Mouse (Mus musculus) MEL (cell line): Measurements from ENCODE around the gene Fam222b. TPM values are rescaled to one million over a fixed set of nuclear protein-coding genes. Genes with fewer than 3 reads are reported as not detected.

Source experiments
- DNase-seq: peaks from one replicate; pipeline ENCODE4 v3.0.0; 2011; ENCODE audit warnings: low read depth, low spot score
- H3K27ac ChIP-seq: 2 replicates; pipeline ENCODE4 v1.5.1; 2012; ENCODE audit warnings: low read depth, mild to moderate bottlenecking, control low read depth, low read length, moderate library complexity; ENCODE audit not compliant: control insufficient read depth
- H3K27me3 ChIP-seq, 2 experiments: fragments of 150-350 bp in 1 of 2; sonication (generic) in 1 of 2; 2 replicates each; pipeline ENCODE4 v1.6.1; 2012; ENCODE audit warnings: low read length in 2 of 2, mild to moderate bottlenecking in 2 of 2, improper control_type of control experiment in 1 of 2, moderate library complexity in 1 of 2; ENCODE audit not compliant: insufficient read depth in 2 of 2, control insufficient read depth in 1 of 2
- H3K36me3 ChIP-seq, 2 experiments: 2 replicates each; pipeline ENCODE4 v1.6.1; 2012 to 2014; ENCODE audit warnings: low read length in 2 of 2, improper control_type of control experiment in 1 of 2, inconsistent platforms in 1 of 2, mild to moderate bottlenecking in 1 of 2; ENCODE audit not compliant: insufficient read depth in 2 of 2, control insufficient read depth in 1 of 2
- H3K4me1 ChIP-seq, 2 experiments: fragments of 150-350 bp in 1 of 2; sonication (generic) in 1 of 2; 2 replicates each; pipeline ENCODE4 v1.6.1; 2012; ENCODE audit warnings: low read length in 2 of 2, improper control_type of control experiment in 1 of 2, mild to moderate bottlenecking in 1 of 2; ENCODE audit not compliant: insufficient read depth in 2 of 2, control insufficient read depth in 1 of 2
- H3K4me3 ChIP-seq, 2 experiments: fragments of 150-350 bp in 1 of 2; sonication (generic) in 1 of 2; 2 replicates each; pipeline ENCODE4 v1.5.1; 2012; ENCODE audit warnings: low read depth in 2 of 2, low read length in 2 of 2, mild to moderate bottlenecking in 2 of 2, moderate library complexity in 2 of 2, control low read depth in 1 of 2, improper control_type of control experiment in 1 of 2; ENCODE audit not compliant: control insufficient read depth in 1 of 2, insufficient read depth in 1 of 2
- H3K79me2 ChIP-seq: 2 replicates; pipeline ENCODE4 v1.6.1; 2012; ENCODE audit warnings: mild to moderate bottlenecking, low read length, moderate library complexity; ENCODE audit not compliant: control insufficient read depth, poor library complexity, insufficient read depth
- H3K9ac ChIP-seq: 2 replicates; pipeline ENCODE4 v1.6.1; 2012; ENCODE audit warnings: low read depth, mild to moderate bottlenecking, control low read depth, low read length, moderate library complexity; ENCODE audit not compliant: control insufficient read depth, poor library complexity, severe bottlenecking
- H3K9me3 ChIP-seq: fragments of 150-350 bp; sonication (generic); replicated peaks from 2 replicates; pipeline ENCODE4 v1.6.1; 2012; ENCODE audit warnings: mild to moderate bottlenecking, low read length, improper control_type of control experiment, moderate library complexity; ENCODE audit not compliant: insufficient read depth
- CHD2 ChIP-seq: IDR thresholded peaks from 2 replicates; pipeline ENCODE4 v1.6.1; 2011; ENCODE audit warnings: low read length, improper control_type of control experiment
- CTCF ChIP-seq, 3 experiments: IDR thresholded peaks in 2 of 3; conservative IDR thresholded peaks in 1 of 3; 2 replicates each; pipeline ENCODE4 v1.5.1; 2011 to 2012; ENCODE audit warnings: low read length in 3 of 3, low read depth in 2 of 3, mild to moderate bottlenecking in 2 of 3, improper control_type of control experiment in 1 of 3, inconsistent platforms in 1 of 3, mixed read lengths in 1 of 3, moderate library complexity in 1 of 3; ENCODE audit not compliant: control insufficient read depth in 1 of 3, insufficient read depth in 1 of 3, poor library complexity in 1 of 3, severe bottlenecking in 1 of 3
- E2F4 ChIP-seq: IDR thresholded peaks from 2 replicates; pipeline ENCODE4 v1.6.1; 2011; ENCODE audit warnings: low read depth, low read length, improper control_type of control experiment, borderline replicate concordance
- ELF1 ChIP-seq: IDR thresholded peaks from 2 replicates; pipeline ENCODE4 v1.6.1; 2014; ENCODE audit warnings: low read depth, mild to moderate bottlenecking, inconsistent platforms, low read length, improper control_type of control experiment, moderate library complexity
- ETS1 ChIP-seq: IDR thresholded peaks from 2 replicates; pipeline ENCODE4 v1.6.1; 2012; ENCODE audit warnings: low read depth, mild to moderate bottlenecking, inconsistent platforms, low read length, improper control_type of control experiment, moderate library complexity
- GABPA ChIP-seq: IDR thresholded peaks from 2 replicates; pipeline ENCODE4 v1.6.1; 2012; ENCODE audit warnings: low read depth, mild to moderate bottlenecking, inconsistent platforms, low read length, improper control_type of control experiment, moderate library complexity
- GATA1 ChIP-seq: IDR thresholded peaks from 2 replicates; pipeline ENCODE4 v1.6.1; 2011; ENCODE audit warnings: low read depth, low read length, improper control_type of control experiment
- HCFC1 ChIP-seq: IDR thresholded peaks from 2 replicates; pipeline ENCODE4 v1.6.1; 2012; ENCODE audit warnings: low read depth, mild to moderate bottlenecking, inconsistent platforms, low read length, improper control_type of control experiment, moderate library complexity
- JUND ChIP-seq: IDR thresholded peaks from 2 replicates; pipeline ENCODE4 v1.6.1; 2011; ENCODE audit warnings: low read depth, mild to moderate bottlenecking, improper control_type of control experiment, low read length
- KAT2A ChIP-seq: conservative IDR thresholded peaks from 2 replicates; pipeline ENCODE4 v1.6.1; 2012; ENCODE audit warnings: low read depth, low read length, improper control_type of control experiment, inconsistent platforms
- MAX ChIP-seq: IDR thresholded peaks from 2 replicates; pipeline ENCODE4 v1.6.1; 2011; ENCODE audit warnings: low read length, improper control_type of control experiment
- MAZ ChIP-seq: IDR thresholded peaks from 2 replicates; pipeline ENCODE4 v1.6.1; 2012; ENCODE audit warnings: low read depth, mild to moderate bottlenecking, inconsistent platforms, low read length, improper control_type of control experiment
- MEF2A ChIP-seq: IDR thresholded peaks from 2 replicates; pipeline ENCODE4 v1.6.1; 2014; ENCODE audit warnings: low read depth, mild to moderate bottlenecking, inconsistent platforms, low read length, improper control_type of control experiment; ENCODE audit not compliant: poor library complexity, insufficient replicate concordance, severe bottlenecking; ENCODE audit errors: extremely low read depth
- MXI1 ChIP-seq: IDR thresholded peaks from 2 replicates; pipeline ENCODE4 v1.6.1; 2011; ENCODE audit warnings: mild to moderate bottlenecking, low read depth, low read length, improper control_type of control experiment
- MYB ChIP-seq: IDR thresholded peaks from 2 replicates; pipeline ENCODE4 v1.6.1; 2011; ENCODE audit warnings: mild to moderate bottlenecking, low read depth, low read length, improper control_type of control experiment
- MYC ChIP-seq: IDR thresholded peaks from 2 replicates; pipeline ENCODE4 v1.6.1; 2011; ENCODE audit warnings: low read depth, mild to moderate bottlenecking, low read length, improper control_type of control experiment, moderate library complexity
- NELFE ChIP-seq: IDR thresholded peaks from 2 replicates; pipeline ENCODE4 v1.6.1; 2011; ENCODE audit warnings: low read depth, low read length, improper control_type of control experiment
- POLR2A ChIP-seq, 2 experiments: IDR thresholded peaks; 2 replicates each; pipeline ENCODE4 v1.6.1; 2011 to 2012; ENCODE audit warnings: low read length in 2 of 2, mild to moderate bottlenecking in 2 of 2, control low read depth in 1 of 2, improper control_type of control experiment in 1 of 2, low read depth in 1 of 2, moderate library complexity in 1 of 2; ENCODE audit not compliant: control insufficient read depth in 1 of 2, insufficient read depth in 1 of 2, poor library complexity in 1 of 2
- POLR2AphosphoS2 ChIP-seq: IDR thresholded peaks from 2 replicates; pipeline ENCODE4 v1.6.1; 2011; ENCODE audit warnings: low read length, improper control_type of control experiment
- POLR2AphosphoS5 ChIP-seq: IDR thresholded peaks from 2 replicates; pipeline ENCODE4 v1.6.1; 2012; ENCODE audit warnings: low read depth, borderline replicate concordance, mild to moderate bottlenecking, inconsistent platforms, low read length, moderate library complexity, mixed read lengths
- RAD21 ChIP-seq: IDR thresholded peaks from 2 replicates; pipeline ENCODE4 v1.6.1; 2011; ENCODE audit warnings: mild to moderate bottlenecking, low read depth, low read length, improper control_type of control experiment
- RCOR1 ChIP-seq: IDR thresholded peaks from 2 replicates; pipeline ENCODE4 v1.6.1; 2012; ENCODE audit warnings: low read depth, mild to moderate bottlenecking, inconsistent platforms, low read length, improper control_type of control experiment
- SIN3A ChIP-seq: IDR thresholded peaks from 2 replicates; pipeline ENCODE4 v1.6.1; 2012; ENCODE audit warnings: low read length, improper control_type of control experiment, inconsistent platforms
- SMC3 ChIP-seq: IDR thresholded peaks from 2 replicates; pipeline ENCODE4 v1.6.1; 2011; ENCODE audit warnings: low read depth, low read length, improper control_type of control experiment
- TBP ChIP-seq: IDR thresholded peaks from 2 replicates; pipeline ENCODE4 v1.8.0; 2011; ENCODE audit warnings: low read depth, low read length, improper control_type of control experiment
- TCF12 ChIP-seq: IDR thresholded peaks from 2 replicates; pipeline ENCODE4 v1.6.1; 2014; ENCODE audit warnings: low read depth, mild to moderate bottlenecking, inconsistent platforms, low read length, improper control_type of control experiment, moderate library complexity
- UBTF ChIP-seq: IDR thresholded peaks from 2 replicates; pipeline ENCODE4 v1.6.1; 2012; ENCODE audit warnings: low read depth, mild to moderate bottlenecking, inconsistent platforms, low read length, improper control_type of control experiment, moderate library complexity, borderline replicate concordance; ENCODE audit not compliant: insufficient read depth
- USF1 ChIP-seq: IDR thresholded peaks from 2 replicates; pipeline ENCODE4 v1.6.1; 2014; ENCODE audit warnings: low read depth, mild to moderate bottlenecking, inconsistent platforms, low read length, improper control_type of control experiment, moderate library complexity
- ZC3H11A ChIP-seq: IDR thresholded peaks from 2 replicates; pipeline ENCODE4 v1.6.1; 2012; ENCODE audit warnings: low read depth, mild to moderate bottlenecking, inconsistent platforms, low read length, improper control_type of control experiment
- ZKSCAN1 ChIP-seq: IDR thresholded peaks from 2 replicates; pipeline ENCODE4 v1.6.1; 2012; ENCODE audit warnings: low read depth, mild to moderate bottlenecking, inconsistent platforms, low read length, improper control_type of control experiment, moderate library complexity
- ZMIZ1 ChIP-seq: IDR thresholded peaks from 2 replicates; pipeline ENCODE4 v1.6.1; 2012; ENCODE audit warnings: low read depth, mild to moderate bottlenecking, inconsistent platforms, low read length, improper control_type of control experiment, moderate library complexity
- ZNF384 ChIP-seq: IDR thresholded peaks from 2 replicates; pipeline ENCODE4 v1.6.1; 2012; ENCODE audit warnings: low read depth, mild to moderate bottlenecking, inconsistent platforms, low read length, improper control_type of control experiment
- polyA plus RNA-seq, 2 experiments: library from polyadenylated mRNA; stranded (reverse) in 1 of 2; unstranded in 1 of 2; fragments of >175 nt in 1 of 2; fragments of >200 nt in 1 of 2; gene quantifications; 2 replicates each; pipeline versions ENCODE4 v1.2.1 to v1.2.4; 2012; ENCODE audit warnings: low replicate concordance in 2 of 2, low read depth in 1 of 2; ENCODE audit not compliant: insufficient read length in 2 of 2, insufficient read depth in 1 of 2, missing spikeins in 1 of 2
- total RNA-seq: library from RNA; depleted of rRNA; stranded (reverse); fragments of 300-350 nt; gene quantifications from 2 replicates; pipeline ENCODE4 v1.2.3, GENCODE M21; 2012

Fam222b gene
- total and polyA plus RNA-seq, 3 experiments, result 2.4 to 8.1 TPM; not detected in 1

DNA sequence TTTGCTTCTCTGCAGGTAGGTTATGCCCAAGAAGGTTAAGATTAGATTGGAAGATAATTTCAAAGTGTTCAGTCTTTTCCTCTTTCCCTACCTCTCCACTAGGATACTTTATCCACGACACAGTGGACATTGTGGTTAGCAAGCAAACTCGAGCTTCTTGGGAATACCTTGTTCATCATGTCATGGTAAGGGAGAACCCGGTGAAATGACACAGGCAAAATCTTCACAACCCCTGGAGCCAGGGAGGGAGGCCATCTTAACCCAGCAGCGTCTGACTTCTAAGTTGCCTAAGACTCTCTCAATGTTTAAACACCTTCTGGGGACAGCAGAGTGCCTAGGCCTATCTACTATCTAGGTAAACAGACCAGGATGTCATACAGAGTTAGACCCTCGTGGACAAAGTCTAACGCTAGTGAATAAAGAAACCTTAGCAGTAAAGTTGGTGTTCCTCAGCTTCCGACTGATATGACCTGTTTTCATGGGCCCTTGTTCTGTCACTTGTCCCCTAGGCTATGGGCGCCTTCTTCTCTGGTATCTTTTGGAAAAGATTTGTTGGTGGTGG lies 85.1 kb downstream of the Fam222b start (continued):
- peak; percentile 8; the same call in 1 of the 2 replicates for TF ChIP-seq MXI1
- no peak for TF ChIP-seq TCF12
- no peak for TF ChIP-seq MAX
- TF ChIP-seq GATA1, result peak; percentile 65; the same call in 1 of the 2 replicates
- TF ChIP-seq MEF2A, result no peak
- TF ChIP-seq KAT2A, result no peak
- no peak for TF ChIP-seq MAZ
- TF ChIP-seq POLR2AphosphoS5, result peak; percentile 27; the same call in 1 of the 2 replicates
- TF ChIP-seq NELFE, result no peak; the same call in 1 of the 2 replicates
- no peak for TF ChIP-seq RAD21
- TF ChIP-seq, all 39 proteins: peak for 9

DNA sequence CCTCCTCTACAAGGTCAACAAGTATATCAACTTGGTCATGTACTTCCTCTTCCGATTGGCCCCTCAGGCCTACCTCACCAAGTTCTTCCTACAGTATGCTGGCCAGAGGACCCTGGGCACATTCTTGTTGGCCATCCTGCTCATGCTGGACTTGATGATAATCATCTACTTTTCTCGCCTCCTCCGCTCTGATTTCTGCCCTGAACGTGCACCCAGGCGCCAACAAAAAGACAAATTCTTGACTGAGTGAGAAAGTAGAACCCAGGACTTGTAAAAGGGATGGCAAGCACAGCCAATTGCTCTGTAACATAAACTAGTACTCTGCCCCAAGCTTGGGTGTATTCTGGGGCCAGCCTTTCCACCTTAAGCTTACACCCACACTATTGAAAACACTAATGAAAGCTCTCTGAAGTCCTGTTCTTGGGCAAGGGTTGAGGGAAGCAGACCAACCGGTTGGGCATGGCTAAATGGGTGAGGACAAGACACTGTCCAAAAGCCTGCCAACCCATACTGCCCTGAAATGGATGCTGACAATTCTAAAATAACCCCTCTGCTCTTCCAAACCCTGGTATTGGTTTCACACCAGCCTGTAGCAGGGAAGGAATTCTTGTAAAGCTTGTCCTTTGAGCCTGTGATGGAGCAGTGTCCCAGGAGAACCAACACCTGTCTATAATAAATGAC lies 85.8 kb downstream of the Fam222b start:
- Histone ChIP-seq H3K4me3 (peak overlapping the region in 1 of 2 experiments; percentile 81; a peak in 2 of 4 replicates), H3K9me3 (no peaks in the 10 kb centered on the region), H3K27ac (peak overlapping the region; percentile 96), H3K79me2 (peaks cover 32% of the 10 kb centered on the region), H3K36me3 (peaks cover 12 to 36% of the 10 kb centered on the region in 2 experiments), H3K4me1 (peaks cover 4 to 16% of the 10 kb centered on the region in 2 experiments; a peak in 3 of 4 replicates), H3K9ac (peak overlapping the region; percentile 89), H3K27me3 (no peaks in the 10 kb centered on the region)
- DNase-seq, result peak; percentile 74
- TF ChIP-seq RAD21 (no peak), GATA1 (no peak), ETS1 (peak; percentile 30; the same call in 1 of the 2 replicates), HCFC1 (no peak), JUND (no peak), ZMIZ1 (peak; percentile 74), CHD2 (peak; percentile 5), MYB (0 out of 2 replicates have a peak, but pooled peaks have one; percentile 8), CTCF (IDR thresholded peaks at IDR 0.05 in 2 of 3, conservative IDR thresholded peaks at IDR 0.05 in 1 of 3; ENCODE audit: control insufficient read depth in 1 of 3, insufficient read depth in 1 of 3, low read depth in 2 of 3, low read length in 3 of 3, poor library complexity in 1 of 3, severe bottlenecking in 1 of 3) (no peak), MEF2A (0 out of 2 replicates have a peak, but pooled peaks have one; percentile 32), USF1 (no peak), ZNF384 (no peak), SIN3A (no peak; the same call in 1 of the 2 replicates), RCOR1 (no peak), UBTF (no peak), TBP (no peak), GABPA (no peak), MYC (peak; percentile 57; the same call in 1 of the 2 replicates), POLR2AphosphoS2 (peak; percentile 21; the same call in 1 of the 2 replicates), MXI1 (no peak; the same call in 1 of the 2 replicates), E2F4 (no peak), SMC3 (peak; percentile 20; the same call in 1 of the 2 replicates), ZKSCAN1 (no peak), ELF1 (no peak), NELFE (0 out of 2 replicates have a peak, but pooled peaks have one; percentile 24), ZC3H11A (no peak), POLR2AphosphoS5 (no peak), POLR2A (IDR thresholded peaks at IDR 0.05; ENCODE audit: control insufficient read depth in 1 of 2, insufficient read depth in 1 of 2, low read depth in 1 of 2, low read length in 2 of 2, poor library complexity in 1 of 2) (peak; percentile 13 to 25; a peak in 1 of 4 replicates), MAZ (no peak)
